Mouse (Mus musculus) intestine, embryonic 16.5 days (tissue): ENCODE data around the gene Zfpm1. TPM values are rescaled to one million over a fixed set of nuclear protein-coding genes. Genes with fewer than 3 reads are reported as not detected.

Experiments used
- ATAC-seq: fragments of 200-750 bp; cut with Nextera tagmentation; 2 replicates; pipeline ENCODE4 v1.8.0; 2017; ENCODE audit warnings: moderate TSS enrichment, moderate library complexity
- H3K27ac ChIP-seq: fragments of 300-500 bp; sonication (generic); 2 replicates; pipeline ENCODE4 v1.5.1; 2014; ENCODE audit warnings: mild to moderate bottlenecking, low read length
- H3K27me3 ChIP-seq: fragments of 300-500 bp; sonication (generic); replicated peaks from 2 replicates; pipeline ENCODE4 v1.6.1; 2014; ENCODE audit warnings: low read length, control low read depth, mixed read lengths; ENCODE audit not compliant: control insufficient read depth, insufficient read depth
- H3K36me3 ChIP-seq: fragments of 300-500 bp; sonication (generic); 2 replicates; pipeline ENCODE4 v1.6.1; 2014; ENCODE audit warnings: low read length, control low read depth; ENCODE audit not compliant: control insufficient read depth, insufficient read depth
- H3K4me1 ChIP-seq: fragments of 300-500 bp; sonication (generic); 2 replicates; pipeline ENCODE4 v1.6.1; 2014; ENCODE audit warnings: low read length, control low read depth, mixed read lengths; ENCODE audit not compliant: control insufficient read depth, insufficient read depth
- H3K4me2 ChIP-seq: fragments of 300-500 bp; sonication (generic); 2 replicates; pipeline ENCODE4 v1.6.1; 2014; ENCODE audit warnings: low read depth, low read length, control low read depth
- H3K4me3 ChIP-seq: fragments of 300-500 bp; sonication (generic); 2 replicates; pipeline ENCODE4 v1.5.1; 2014; ENCODE audit warnings: mild to moderate bottlenecking, low read length
- H3K9ac ChIP-seq: fragments of 300-500 bp; sonication (generic); 2 replicates; pipeline ENCODE4 v1.6.1; 2014; ENCODE audit warnings: low read depth, low read length
- H3K9me3 ChIP-seq: fragments of 300-500 bp; sonication (generic); 2 replicates; pipeline ENCODE4 v1.6.1; 2016; ENCODE audit warnings: low read length, control low read depth; ENCODE audit not compliant: control insufficient read depth
- WGBS: fragments of 180-500 bp; shearing (Covaris S2); extraction: QIAGEN DNeasy Blood & Tissue Kit; methylation state at CpG from one replicate; pipeline ENCODE4 v1.1.7; 2014; 5-methylcytosine and 5-hydroxymethylcytosine counted together
- polyA plus RNA-seq: library from polyadenylated mRNA; unstranded; fragments of >200 nt; fragmentation: Nextera tagmentation; extraction: Ambion mirVana; gene quantifications from 2 replicates; pipeline ENCODE4 v1.2.1, GENCODE M21; 2015

Gene Zfpm1
- polyA plus RNA-seq, 1 experiment from 2014 or later: 2.6 TPM

DNA sequence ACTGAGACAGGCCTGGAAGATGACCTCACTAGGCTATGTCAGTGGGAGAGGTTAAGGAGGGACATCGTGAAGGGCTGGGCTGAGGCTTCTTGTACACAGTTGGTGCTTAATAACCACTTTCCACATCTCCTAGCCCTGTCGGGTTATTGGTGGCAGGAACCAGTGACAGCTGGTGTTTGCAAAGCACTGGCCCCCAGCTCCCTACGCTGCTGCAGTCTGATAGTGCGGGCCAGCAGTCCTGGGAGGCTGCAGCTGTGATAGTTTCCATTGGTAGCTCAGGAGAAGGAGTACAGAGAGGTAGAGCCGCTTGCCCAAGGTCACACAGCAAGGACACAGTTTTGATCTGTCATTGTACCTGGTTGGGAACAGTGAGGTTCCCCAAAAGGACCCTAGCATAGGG lies 19.9 kb downstream of the Zfpm1 start:
- no peaks in the 10 kb centered on the region for H3K27me3 ChIP-seq
- H3K4me1 ChIP-seq: peaks cover 73% of the 10 kb centered on the region
- H3K27ac ChIP-seq: peak overlapping the region; percentile 50; the same call in 1 of the 2 replicates
- H3K36me3 ChIP-seq: no peaks in the 10 kb centered on the region
- H3K4me2 ChIP-seq: no peak overlapping the region
- 71% methylated on average over 5 of the region's 5 CpGs for WGBS
- no peaks in the 10 kb centered on the region for H3K9me3 ChIP-seq
- no peak overlapping the region for H3K4me3 ChIP-seq
- 0 out of 2 replicates have a peak overlapping the region, but pooled peaks have one; percentile 41 for H3K9ac ChIP-seq
- no peak for ATAC-seq

DNA sequence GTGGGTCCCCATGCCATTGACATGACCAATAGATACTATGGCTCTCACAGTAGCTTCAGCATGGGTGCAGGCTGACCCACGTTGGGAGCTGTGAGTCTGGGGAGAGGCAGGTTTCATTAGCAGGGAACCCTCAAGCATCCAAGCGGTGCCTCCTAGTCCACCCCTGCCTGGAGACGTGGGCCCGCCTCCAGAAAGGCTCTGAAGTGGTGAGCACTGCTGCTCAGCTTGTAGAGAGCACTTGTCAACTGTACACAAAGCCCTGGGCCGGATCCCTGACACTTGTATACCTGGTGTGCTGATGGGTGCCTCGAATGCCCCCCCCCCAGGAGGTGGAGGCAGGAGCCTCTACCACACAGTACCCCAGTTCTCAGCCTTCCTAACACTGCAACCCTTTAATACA lies 21.5 kb downstream of the Zfpm1 start:
- Histone ChIP-seq H3K27ac (no peak overlapping the region), H3K4me3 (no peak overlapping the region), H3K4me1 (peaks cover 72% of the 10 kb centered on the region), H3K4me2 (no peak overlapping the region), H3K36me3 (no peaks in the 10 kb centered on the region), H3K27me3 (no peaks in the 10 kb centered on the region), H3K9me3 (no peaks in the 10 kb centered on the region), H3K9ac (no peak overlapping the region)
- 62% methylated on average over 6 of the region's 6 CpGs for WGBS
- ATAC-seq: no peak

- peaks cover 75% of the 10 kb centered on the region for H3K4me1 ChIP-seq
- no peak overlapping the region for H3K4me2 ChIP-seq
- H3K9me3 ChIP-seq: no peaks in the 10 kb centered on the region
- H3K27ac ChIP-seq: peak overlapping the region; percentile 90; the same call in 1 of the 2 replicates
- H3K9ac ChIP-seq: no peak overlapping the region
- WGBS: 26% methylated on average over 3 of the region's 3 CpGs
- ATAC-seq: no peak
- no peaks in the 10 kb centered on the region for H3K36me3 ChIP-seq
- H3K27me3 ChIP-seq: no peaks in the 10 kb centered on the region
- H3K4me3 ChIP-seq: no peak overlapping the region
Measured at GRCm38 (mm10) chr8:122304058-122304457, 22.1 kb downstream of the Zfpm1 start.

DNA sequence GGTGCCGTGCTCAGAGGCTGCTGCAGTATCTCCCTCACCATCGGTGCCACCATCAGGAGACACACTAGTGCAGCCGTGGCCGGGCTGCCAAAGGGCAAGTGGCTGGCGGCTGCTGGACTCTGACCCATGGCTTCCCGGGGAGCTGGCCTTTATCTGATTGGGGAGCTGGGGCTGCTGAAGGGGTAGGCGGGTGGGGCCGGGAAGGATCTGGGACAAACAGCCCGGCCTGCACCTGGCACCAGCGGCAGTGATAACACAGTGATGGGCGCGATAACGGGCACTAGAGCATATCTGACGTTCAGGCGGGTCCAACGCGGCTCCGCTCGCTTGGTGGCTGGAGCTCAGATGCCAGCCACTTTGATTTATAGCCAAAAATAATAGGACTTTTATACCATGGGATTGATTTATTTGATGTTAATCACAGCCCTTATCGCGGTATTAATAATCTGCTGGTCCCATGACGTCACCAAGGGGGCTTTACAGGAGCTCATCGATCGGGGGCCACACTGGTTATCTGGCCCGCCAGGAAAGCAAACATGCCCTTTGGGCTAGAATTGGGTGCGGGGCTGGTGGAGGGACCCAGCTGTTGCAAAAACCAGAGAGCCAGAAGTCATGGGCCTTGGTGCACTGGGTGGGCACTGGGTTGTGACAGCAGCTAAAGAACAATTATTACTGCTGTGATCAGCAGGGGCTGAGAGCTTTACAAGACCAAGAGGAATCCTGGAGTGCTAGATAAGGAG lies 24.9 kb downstream of the Zfpm1 start:
- Histone ChIP-seq H3K9me3 (no peaks in the 10 kb centered on the region), H3K36me3 (no peaks in the 10 kb centered on the region), H3K4me2 (peak overlapping the region; percentile 29), H3K27me3 (no peaks in the 10 kb centered on the region), H3K27ac (peak overlapping the region; percentile 90), H3K4me1 (peaks cover 89% of the 10 kb centered on the region), H3K4me3 (no peak overlapping the region), H3K9ac (peak overlapping the region; percentile 52; the same call in 1 of the 2 replicates)
- ATAC-seq: peak; percentile 82
- WGBS: 55% methylated on average over 26 of the region's 26 CpGs

DNA sequence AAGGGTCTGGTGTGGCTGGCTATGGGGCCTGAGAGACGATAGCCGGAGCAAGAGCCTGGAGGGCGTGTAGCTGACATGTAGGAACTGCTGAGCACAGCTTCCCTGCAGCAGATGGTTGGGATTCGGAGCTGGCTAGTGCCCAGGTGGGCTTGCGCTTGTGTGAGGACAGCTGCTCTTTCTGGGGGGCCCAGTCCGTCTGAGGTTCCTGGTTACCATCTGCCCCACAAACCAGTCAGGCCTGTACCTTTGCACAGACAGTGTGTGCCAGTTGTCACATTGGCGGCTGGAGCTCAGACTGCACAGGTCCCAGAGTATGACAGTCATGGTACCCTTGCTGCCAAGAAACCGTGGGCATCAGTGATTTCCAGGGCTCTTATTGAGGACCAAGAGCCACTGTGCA lies 25.9 kb downstream of the Zfpm1 start:
- Histone ChIP-seq H3K27me3 (no peaks in the 10 kb centered on the region), H3K9me3 (no peaks in the 10 kb centered on the region), H3K4me3 (no peak overlapping the region), H3K4me1 (peaks cover 83% of the 10 kb centered on the region), H3K27ac (peak overlapping the region; percentile 70), H3K36me3 (no peaks in the 10 kb centered on the region), H3K4me2 (no peak overlapping the region), H3K9ac (peak overlapping the region; percentile 43)
- 77% methylated on average over 8 of the region's 8 CpGs for WGBS
- no peak for ATAC-seq

DNA sequence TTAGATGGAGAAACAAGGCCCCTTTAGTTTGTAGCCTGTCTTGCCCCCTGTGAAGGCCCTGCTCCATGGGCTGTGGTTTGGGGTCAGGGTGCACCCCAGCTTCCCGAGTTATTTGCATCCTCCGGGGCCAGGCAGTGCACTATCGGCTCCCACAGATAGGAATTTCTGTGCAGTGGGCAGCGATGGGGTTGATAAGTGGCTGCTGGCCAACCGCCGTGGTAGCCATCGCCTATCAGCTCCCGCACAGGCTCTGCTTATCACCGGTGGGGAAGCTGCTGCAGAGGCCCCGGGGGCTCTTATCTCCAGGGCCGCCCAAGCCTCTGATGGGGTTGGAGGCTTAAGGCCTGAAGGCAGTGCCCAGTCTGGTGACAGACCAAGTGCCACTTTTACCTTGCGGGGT lies 27.3 kb downstream of the Zfpm1 start:
- WGBS: 55% methylated on average over 12 of the region's 12 CpGs
- ATAC-seq: peak; percentile 24; the same call in 1 of the 2 replicates
- peak overlapping the region; percentile 28; the same call in 1 of the 2 replicates for H3K27ac ChIP-seq
- peak overlapping the region; percentile 40 for H3K9ac ChIP-seq
- no peak overlapping the region for H3K4me3 ChIP-seq
- peaks cover 83% of the 10 kb centered on the region for H3K4me1 ChIP-seq
- H3K9me3 ChIP-seq: no peaks in the 10 kb centered on the region
- no peaks in the 10 kb centered on the region for H3K36me3 ChIP-seq
- no peak overlapping the region for H3K4me2 ChIP-seq
- H3K27me3 ChIP-seq: no peaks in the 10 kb centered on the region

- Histone ChIP-seq H3K27me3 (no peaks in the 10 kb centered on the region), H3K27ac (peak overlapping the region; percentile 42), H3K4me2 (no peak overlapping the region), H3K9me3 (no peaks in the 10 kb centered on the region), H3K4me1 (peaks cover 81% of the 10 kb centered on the region), H3K36me3 (no peaks in the 10 kb centered on the region), H3K9ac (no peak overlapping the region), H3K4me3 (no peak overlapping the region)
- ATAC-seq: no peak
- WGBS: 52% methylated on average over 2 of the region's 2 CpGs
Measured at GRCm38 (mm10) chr8:122311115-122311514, 29.2 kb downstream of the Zfpm1 start.

DNA sequence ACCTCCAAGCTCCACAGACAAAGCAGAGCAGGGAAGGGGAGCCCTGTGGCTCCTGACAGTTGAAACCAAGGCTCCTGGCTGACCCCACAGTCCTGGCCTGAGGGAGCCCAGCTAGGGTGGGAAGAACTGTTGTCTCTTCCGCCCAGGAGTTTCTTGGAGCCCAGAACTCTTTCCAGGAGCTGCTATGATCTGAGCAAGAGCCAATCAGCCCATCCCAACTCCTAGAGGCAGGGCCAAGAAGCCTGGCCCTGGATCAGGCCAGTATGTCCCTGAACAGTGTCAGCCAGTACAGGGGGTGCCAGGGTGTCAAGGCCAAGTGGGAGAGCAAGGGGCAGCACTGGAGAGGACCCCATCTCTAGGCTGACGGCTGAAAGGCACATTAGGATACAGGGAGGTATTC lies 30.6 kb downstream of the Zfpm1 start:
- Histone ChIP-seq H3K9me3 (no peaks in the 10 kb centered on the region), H3K4me3 (no peak overlapping the region), H3K27me3 (no peaks in the 10 kb centered on the region), H3K4me1 (peaks cover 82% of the 10 kb centered on the region), H3K4me2 (no peak overlapping the region), H3K9ac (peak overlapping the region; percentile 23; the same call in 1 of the 2 replicates), H3K36me3 (no peaks in the 10 kb centered on the region), H3K27ac (peak overlapping the region; percentile 48)
- 72% methylated on average over 2 of the region's 2 CpGs for WGBS
- no peak for ATAC-seq

DNA sequence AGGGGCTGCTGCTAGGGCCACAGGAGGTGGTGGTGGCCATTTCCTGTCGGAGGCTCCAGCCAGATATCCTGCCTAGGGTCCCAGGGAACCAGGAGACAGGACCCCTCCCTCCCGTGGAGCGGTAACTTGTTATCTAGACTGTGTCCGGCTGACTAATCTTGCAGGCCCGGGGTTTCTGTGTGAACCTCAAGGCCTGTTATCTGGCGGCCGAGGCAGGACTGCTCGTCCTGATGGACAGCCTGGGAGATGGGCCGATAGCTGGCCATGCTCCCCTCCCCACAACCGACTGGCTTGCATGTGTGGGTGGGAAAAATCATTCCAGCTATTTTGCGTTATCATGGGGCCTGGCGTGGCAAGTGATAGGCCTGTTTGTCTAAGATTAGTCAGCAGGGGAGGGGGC lies 31.4 kb downstream of the Zfpm1 start:
- Histone ChIP-seq H3K4me1 (peaks cover 82% of the 10 kb centered on the region), H3K9me3 (no peaks in the 10 kb centered on the region), H3K4me2 (no peak overlapping the region), H3K27ac (peak overlapping the region; percentile 48), H3K27me3 (no peaks in the 10 kb centered on the region), H3K9ac (peak overlapping the region; percentile 23; the same call in 1 of the 2 replicates), H3K36me3 (no peaks in the 10 kb centered on the region), H3K4me3 (no peak overlapping the region)
- WGBS: 39% methylated on average over 12 of the region's 12 CpGs
- no peak for ATAC-seq
